Mouse (Mus musculus) megakaryocyte progenitor cell, adult 5-6 weeks (primary cell): Measurements from ENCODE around the gene Slc7a11. TPM values are rescaled to one million over a fixed set of nuclear protein-coding genes. Genes with fewer than 3 reads are reported as not detected.

Experiments
- ATAC-seq: replicated peaks from 2 replicates; pipeline ENCODE4 v1.8.0; 2016; ENCODE audit warnings: mild to moderate bottlenecking, moderate TSS enrichment, inconsistent platforms; ENCODE audit not compliant: poor library complexity
- total RNA-seq, 2 experiments: library from RNA; stranded (forward) in 1 of 2; stranded (reverse) in 1 of 2; fragments of 157-497, 149-512 nt in 1 of 2; fragments of 200-1000 nt in 1 of 2; gene quantifications; 2 replicates each; pipeline versions ENCODE4 v1.2.3 to v1.2.4; 2015 to 2017

The Slc7a11 gene
- total RNA-seq, 2 experiments from 2014 or later, result 1.4 to 4.7 TPM

GRCm38 (mm10) chr3:50406771-50407170 is 36.6 kb downstream of the Slc7a11 start:
- peak; percentile 96 for ATAC-seq

DNA sequence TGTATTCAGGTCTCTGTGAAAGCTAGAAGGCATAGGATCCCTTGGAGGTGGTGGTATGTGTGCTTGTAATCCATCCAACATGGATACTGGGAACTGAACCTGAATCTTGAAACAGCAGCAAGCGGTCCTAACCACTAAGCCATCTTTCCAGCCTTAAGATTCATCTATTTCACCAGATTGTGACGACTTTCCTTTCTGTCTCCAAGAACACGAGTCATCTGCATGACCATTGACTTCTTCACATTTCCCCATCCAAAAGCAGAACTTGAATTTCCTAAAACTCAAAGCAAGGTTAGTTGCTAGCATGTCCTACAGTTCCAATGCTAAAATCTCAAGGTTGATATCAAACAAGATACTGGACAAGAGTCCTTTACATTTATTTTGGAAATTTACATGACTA is 37.5 kb downstream of the Slc7a11 start:
- peak; percentile 71 for ATAC-seq

GRCm38 (mm10) chr3:50388786-50389185 is 54.6 kb downstream of the Slc7a11 start:
- ATAC-seq, result no peak

DNA sequence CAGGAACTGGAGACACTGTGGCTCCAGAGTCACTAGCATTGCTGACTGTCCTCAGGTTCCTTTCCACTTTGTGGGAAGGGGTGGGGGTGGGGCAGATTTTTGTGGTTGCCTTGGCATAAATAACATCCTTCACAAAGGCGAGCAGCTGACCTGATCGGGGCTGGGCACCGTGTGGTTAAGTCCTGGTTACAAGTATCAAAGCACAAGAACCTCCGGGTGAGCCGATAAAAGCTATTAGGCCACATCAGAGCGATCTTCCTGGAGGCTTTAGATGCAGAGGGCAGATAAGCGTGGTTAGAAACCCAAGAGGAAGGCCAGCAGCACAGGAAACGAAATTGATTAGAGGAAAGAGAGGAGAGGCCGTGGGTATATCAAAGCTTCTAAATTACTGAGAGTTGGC is 55.1 kb downstream of the Slc7a11 start:
- peak; percentile 76 for ATAC-seq

DNA sequence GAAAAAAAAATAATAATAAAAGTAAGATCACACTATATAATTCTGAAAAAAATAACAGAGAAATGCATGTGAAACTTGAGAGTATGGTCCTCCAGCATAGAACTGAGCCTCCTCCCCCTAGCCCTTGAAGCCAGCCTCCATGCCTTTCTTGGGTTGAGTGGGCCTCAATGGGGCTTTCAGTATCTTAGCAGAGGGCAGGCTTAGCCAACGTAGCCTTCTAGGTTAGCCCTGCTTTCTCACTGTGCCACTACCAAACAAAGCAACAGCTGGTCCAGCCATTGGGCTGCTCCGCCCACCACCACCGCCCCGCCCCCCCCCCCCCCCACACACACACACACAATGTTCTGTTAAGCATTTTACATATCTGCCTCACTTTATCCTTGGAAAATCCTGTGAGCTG is 56.1 kb downstream of the Slc7a11 start:
- ATAC-seq, result no peak

- ATAC-seq, result no peak
These were observed 56.7 kb downstream of the Slc7a11 start for GRCm38 (mm10) chr3:50386561-50387221.

GRCm38 (mm10) chr3:50386066-50386465 is 57.3 kb downstream of the Slc7a11 start:
- ATAC-seq, result no peak

GRCm38 (mm10) chr3:50382729-50383128 is 60.7 kb downstream of the Slc7a11 start:
- peak; percentile 92 for ATAC-seq

DNA sequence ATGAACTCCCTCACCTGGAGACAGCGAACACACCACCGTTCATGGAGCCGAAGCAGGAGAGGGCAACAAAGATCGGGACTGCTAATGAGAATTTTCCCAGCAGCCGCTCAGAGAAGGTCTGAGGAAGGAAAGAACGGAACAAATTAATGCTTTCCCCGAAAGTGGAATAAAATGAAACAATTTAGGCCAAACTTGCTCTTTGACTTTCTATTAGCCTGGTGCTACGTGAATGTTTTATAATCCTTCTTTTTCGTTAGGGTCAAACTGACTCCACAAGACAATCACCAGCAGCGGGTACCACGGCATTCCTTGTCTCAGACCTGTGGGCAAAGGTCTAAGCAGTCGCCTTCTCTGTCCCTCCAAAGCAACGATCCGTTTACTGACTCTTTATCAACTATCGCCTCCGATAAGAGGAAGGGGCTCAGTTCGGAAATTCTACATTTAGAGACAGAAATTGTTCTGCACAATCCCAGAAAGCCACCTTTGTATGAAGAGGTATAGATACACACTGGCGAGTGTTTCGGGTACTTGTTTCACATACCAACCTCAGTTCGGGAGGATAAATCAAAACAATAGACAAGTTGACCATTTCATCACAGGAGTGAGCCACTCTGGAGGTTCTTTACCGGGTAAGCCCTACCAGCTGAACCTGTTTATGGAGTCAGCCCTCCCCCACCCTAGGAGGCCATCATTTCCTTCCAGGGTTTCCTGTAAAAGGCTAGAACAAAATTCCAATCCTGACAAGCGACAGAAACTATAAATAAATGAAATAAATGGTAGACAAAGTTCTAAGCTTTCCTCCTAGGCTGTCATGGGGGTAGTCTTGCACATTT is 61.3 kb downstream of the Slc7a11 start:
- peak; percentile 23; the same call in 1 of the 2 replicates for ATAC-seq

DNA sequence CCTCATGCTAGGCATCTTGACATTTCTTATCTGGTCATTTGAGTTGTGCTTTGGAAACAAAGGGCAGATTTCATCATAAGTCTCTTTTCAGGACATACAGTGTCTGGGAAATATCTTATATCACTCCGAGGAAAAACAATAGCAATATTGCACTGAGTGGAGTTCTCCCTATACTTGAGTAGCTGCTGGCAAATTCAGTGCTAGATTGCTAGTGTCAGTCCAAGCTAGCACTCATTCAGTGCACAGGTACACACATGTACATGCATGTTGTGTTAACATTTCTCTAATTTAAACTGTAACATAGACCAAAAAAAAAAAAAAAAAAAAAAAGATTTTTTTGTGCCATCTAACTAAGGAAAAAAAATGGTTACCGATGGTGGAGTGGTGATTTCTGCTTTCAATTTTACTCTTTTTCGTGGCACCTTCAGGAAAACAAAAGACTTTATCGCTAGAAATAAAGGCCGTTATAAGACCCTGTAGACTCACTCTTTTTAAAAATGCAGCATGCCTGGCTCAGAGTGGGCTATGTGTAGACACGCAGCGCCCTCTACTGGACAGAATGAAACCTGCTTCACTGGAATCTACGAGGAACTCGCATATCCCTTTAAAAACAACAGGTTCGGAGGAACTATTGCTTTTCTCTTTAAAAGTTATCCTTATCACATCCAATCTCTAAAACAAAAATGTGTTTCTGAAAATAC is 62.1 kb downstream of the Slc7a11 start:
- ATAC-seq, result peak; percentile 88

DNA sequence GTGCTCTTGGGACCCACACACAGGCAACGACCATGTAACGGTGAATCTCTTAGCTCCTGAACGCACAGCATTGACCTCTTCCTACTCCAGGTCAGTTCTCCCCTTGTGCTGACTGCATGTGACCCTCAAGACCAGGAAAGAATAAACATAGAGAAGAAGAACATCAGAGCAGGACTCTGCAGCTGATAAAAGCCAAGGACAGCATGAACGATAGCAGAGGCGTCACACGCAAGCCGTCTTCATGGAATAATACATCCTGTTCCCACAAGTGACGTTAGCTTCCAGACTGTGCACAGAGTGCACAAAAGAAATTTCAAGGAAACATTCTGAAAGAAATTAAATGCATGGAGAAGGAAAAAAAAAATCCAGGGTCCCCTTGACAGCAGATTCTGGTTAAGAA is 63.5 kb downstream of the Slc7a11 start:
- no peak for ATAC-seq

DNA sequence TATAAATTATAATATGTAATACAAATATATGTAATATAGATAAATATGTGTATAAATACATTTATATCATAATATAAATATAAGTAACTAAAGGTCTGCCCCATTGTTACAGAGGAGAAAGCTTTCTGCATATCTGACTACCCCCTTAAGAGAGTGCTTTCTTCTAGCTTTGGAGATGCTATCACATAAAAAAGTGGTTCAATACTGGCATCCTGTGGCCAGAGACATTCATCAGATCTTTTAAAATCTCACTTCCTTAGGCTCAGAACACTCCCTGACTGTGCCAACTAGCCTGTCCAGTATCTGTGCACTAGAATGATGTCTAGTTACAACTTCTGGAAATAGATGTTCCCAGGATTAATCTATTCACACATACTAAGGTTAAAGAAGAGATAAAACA is 67.9 kb downstream of the Slc7a11 start:
- ATAC-seq, result no peak

DNA sequence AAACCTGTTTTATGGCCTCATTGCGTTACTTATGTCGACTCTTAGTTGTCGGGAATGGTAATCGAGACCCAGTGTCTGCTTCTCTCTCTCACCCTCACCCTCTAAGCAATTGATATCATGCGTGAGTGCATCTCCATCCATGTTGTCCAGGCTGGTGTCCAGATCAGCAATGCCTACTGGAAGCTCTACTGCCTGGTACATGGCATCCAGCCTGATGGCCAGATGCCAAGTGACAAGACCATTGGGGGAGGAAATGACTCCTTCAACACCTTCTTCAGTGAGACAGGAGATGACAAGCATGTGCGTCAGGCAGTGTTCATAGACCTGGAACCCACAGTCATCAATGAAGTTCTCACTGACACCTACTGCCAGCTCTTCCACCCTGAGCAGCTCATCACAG is 73.6 kb downstream of the Slc7a11 start:
- ATAC-seq, result no peak

GRCm38 (mm10) chr3:50367175-50367574 is 76.2 kb downstream of the Slc7a11 start:
- ATAC-seq, result no peak

GRCm38 (mm10) chr3:50363659-50364058 is 79.8 kb downstream of the Slc7a11 start:
- ATAC-seq, result no peak

GRCm38 (mm10) chr3:50347081-50347480 is 96.3 kb downstream of the Slc7a11 start:
- ATAC-seq, result no peak

DNA sequence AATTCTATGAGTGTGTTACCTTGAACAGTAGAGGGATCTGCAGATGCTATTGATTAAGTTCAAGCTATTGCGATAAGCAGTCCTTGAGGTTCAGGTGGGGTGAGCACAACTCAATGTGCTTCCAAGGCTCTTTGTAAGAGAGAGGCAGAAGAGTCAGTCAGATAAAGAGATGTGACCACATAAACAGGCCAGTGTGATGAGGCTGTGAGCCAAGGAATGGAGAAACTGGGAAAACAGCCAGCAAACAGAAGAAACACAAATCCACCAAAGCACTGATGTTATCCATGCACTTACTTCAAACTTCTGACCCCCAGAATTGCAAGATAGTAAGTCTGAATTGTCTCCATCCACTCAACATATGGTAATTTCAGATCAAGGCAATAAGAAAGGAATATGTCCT is 99.0 kb downstream of the Slc7a11 start:
- ATAC-seq, result no peak

DNA sequence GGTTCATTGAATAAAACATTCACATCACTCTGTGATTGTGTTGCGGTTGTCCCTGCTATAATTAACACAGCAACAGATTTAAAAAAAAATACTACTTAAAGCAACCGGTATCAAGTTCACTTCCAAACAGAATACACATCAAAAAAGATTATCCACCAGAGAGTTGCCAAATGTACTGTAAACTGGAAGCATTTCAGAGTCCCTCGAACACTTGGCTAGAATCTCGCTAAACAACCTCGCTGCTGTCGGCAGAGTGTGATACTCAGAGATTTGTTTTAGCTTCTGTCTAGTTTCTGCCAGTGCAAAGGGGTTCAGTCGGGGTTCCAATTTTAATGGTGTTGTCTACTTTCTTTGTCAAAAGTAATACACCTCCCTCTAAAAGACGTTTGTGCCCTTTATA is 118.9 kb downstream of the Slc7a11 start:
- no peak for ATAC-seq

DNA sequence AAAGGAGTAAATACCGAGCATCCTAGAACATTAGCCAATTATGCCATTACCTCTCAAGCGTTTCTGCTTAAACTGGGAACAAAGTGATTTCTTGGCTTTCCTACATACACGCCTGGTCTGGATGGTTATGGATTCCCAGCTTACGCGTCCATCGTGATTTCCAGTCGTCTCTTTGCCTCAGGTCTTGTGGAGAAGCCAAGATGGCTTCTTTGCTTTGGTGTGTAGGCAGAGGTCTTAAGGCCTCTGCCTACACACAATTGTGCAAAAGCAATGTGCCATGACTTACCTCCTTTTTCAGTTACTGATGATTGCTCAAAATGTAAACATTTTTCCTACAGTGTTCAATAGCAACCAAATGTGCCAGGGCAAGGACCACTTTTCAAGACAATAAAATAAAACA is 119.5 kb downstream of the Slc7a11 start:
- ATAC-seq, result no peak

- 0 out of 2 replicates have a peak, but pooled peaks have one; percentile 31 for ATAC-seq
These were observed 122.6 kb downstream of the Slc7a11 start for GRCm38 (mm10) chr3:50320862-50321261.

DNA sequence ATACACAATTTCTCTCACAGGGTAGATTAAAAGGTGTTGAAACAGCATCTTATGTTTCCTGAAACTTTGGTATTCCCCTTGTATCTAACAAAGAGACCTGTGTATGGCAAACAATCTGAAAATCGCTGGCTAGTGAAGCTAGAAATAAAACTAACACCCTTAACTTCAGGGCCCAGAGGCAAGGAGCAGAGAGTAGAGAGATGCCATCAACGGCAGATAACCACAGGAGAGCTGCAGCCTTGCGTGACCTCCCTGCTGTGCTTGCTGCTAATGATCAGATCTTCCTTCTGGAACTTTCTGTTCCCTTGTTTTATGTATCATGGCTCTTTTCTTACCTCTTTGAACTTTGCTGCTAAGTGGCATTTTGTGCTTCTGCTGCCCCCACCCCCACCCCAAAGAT is 125.3 kb downstream of the Slc7a11 start:
- no peak for ATAC-seq

DNA sequence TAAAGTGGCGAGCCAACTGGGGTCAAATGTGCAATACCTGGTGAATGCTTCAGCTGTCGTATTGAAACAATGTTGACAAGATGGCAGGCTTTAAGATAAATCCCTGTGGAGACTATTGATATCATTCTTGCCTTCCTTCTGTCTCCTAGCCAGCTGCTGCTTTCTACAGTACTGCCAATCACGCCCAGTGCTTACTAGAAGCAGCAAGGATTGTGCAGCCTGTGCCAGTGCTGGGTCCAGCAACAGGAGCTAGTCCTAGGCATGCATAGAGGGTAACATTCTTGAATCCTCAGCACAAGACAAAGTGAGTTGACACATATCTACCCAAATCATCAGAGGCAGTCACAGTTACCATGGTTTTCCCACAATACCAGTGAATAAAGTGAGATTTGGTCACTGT is 129.6 kb downstream of the Slc7a11 start:
- no peak for ATAC-seq
